Comparison of ENCODE assay signal across 8 mouse cellular contexts in genomic region chr7:68357407-68357806, GRCm38 (mm10).
DNase-seq lines count a peak whose midpoint lies in the region; ATAC-seq and TF ChIP-seq lines count a peak whose summit lies in the region.

No protein-coding gene starts in this region.

- TF ChIP-seq POLR2A in liver, adult 2 months (IDR thresholded peaks at IDR 0.05; ENCODE audit: extremely low read depth, insufficient read depth, low read length): no peak
- TF ChIP-seq POLR2A in cortical plate, adult 2 months (IDR thresholded peaks at IDR 0.05; ENCODE audit: extremely low read depth, insufficient read depth, low read length): no peak

- intact Hi-C loops in heart, postnatal 10 days (cut with DNase I): loop anchor here (1.0 to 5.0 kb wide), 5 partner anchors 50 to 569 kb away; no protein-coding TSS in a partner anchor

- peak; percentile 45 for DNase-seq in liver, adult 2 months (ENCODE audit: extremely low read depth, low read depth, low spot score)
- DNase-seq in liver, embryonic 11.5 days (ENCODE audit: low spot score): no peak
- peak; percentile 66 to 74 for DNase-seq in heart, postnatal 10 days
- DNase-seq in layer of hippocampus, postnatal 10 days (ENCODE audit: low spot score in 2 of 2): peak; percentile 67 to 72
- peak; percentile 76 for DNase-seq in mesoderm, embryonic 11.5 days (ENCODE audit: low read depth, low spot score)
- peak; percentile 69 for DNase-seq in thymus, postnatal 0 days (ENCODE audit: low spot score)

- no peak overlapping the region for H3K4me3 ChIP-seq in liver, adult 2 months (ENCODE audit: insufficient read depth, low read depth, low read length)
- H3K4me3 ChIP-seq in liver, embryonic 11.5 days (ENCODE audit: low read depth, low read length): no peak overlapping the region
- no peak overlapping the region for H3K4me3 ChIP-seq in cortical plate, adult 2 months (ENCODE audit: insufficient read depth, low read length)

- H3K4me1 ChIP-seq in liver, adult 2 months (ENCODE audit: control insufficient read depth, insufficient read depth, low read length): no peaks in the 10 kb centered on the region
- no peaks in the 10 kb centered on the region for H3K4me1 ChIP-seq in liver, embryonic 11.5 days (replicated peaks; ENCODE audit: control insufficient read depth, insufficient read depth, low read length)
- H3K4me1 ChIP-seq in cortical plate, adult 2 months (ENCODE audit: control insufficient read depth, insufficient read depth, low read length): no peaks in the 10 kb centered on the region

- H3K9me3 ChIP-seq in liver, embryonic 11.5 days (ENCODE audit: control insufficient read depth, low read length): no peaks in the 10 kb centered on the region

- H3K4me2 ChIP-seq in liver, embryonic 11.5 days: no peak overlapping the region

- H3K27me3 ChIP-seq in liver, adult 2 months (ENCODE audit: control insufficient read depth, insufficient read depth, low read length): no peaks in the 10 kb centered on the region
- no peaks in the 10 kb centered on the region for H3K27me3 ChIP-seq in liver, embryonic 11.5 days (replicated peaks; ENCODE audit: control insufficient read depth, insufficient read depth, low read length)

- H3K9ac ChIP-seq in liver, adult 2 months (ENCODE audit: low read depth, low read length): no peak overlapping the region
- no peak overlapping the region for H3K9ac ChIP-seq in liver, embryonic 11.5 days (ENCODE audit: low read depth, low read length)

- TF ChIP-seq CTCF in liver, adult 2 months (IDR thresholded peaks at IDR 0.05; ENCODE audit: low read depth, low read length): peak; percentile 61
- peak; percentile 84 for TF ChIP-seq CTCF in cortical plate, adult 2 months (IDR thresholded peaks at IDR 0.05; ENCODE audit: extremely low read depth, insufficient read depth, low read length)

- 34% methylated on average over 7 of the region's 7 CpGs for WGBS in liver, adult 2 months
- WGBS in liver, embryonic 11.5 days: 25% methylated on average over 7 of the region's 7 CpGs

- H3K36me3 ChIP-seq in liver, adult 2 months (ENCODE audit: control insufficient read depth, insufficient read depth, low read length): peaks cover 30% of the 10 kb centered on the region
- H3K36me3 ChIP-seq in liver, embryonic 11.5 days (ENCODE audit: control insufficient read depth, insufficient read depth, low read length): no peaks in the 10 kb centered on the region

- H3K79me2 ChIP-seq in liver, adult 2 months (ENCODE audit: control insufficient read depth, insufficient read depth, low read length): no peaks in the 10 kb centered on the region

- no peak for ATAC-seq in liver, embryonic 11.5 days (replicated peaks; ENCODE audit: low FRiP score)
- ATAC-seq in activated CD4-positive, CD25-positive, alpha-beta regulatory T cell, adult 4 months: peak; percentile 69

- no peak overlapping the region for H3K27ac ChIP-seq in liver, adult 2 months (replicated peaks; ENCODE audit: insufficient read depth, low read depth, low read length)
- H3K27ac ChIP-seq in liver, embryonic 11.5 days (ENCODE audit: low read depth, low read length): no peak overlapping the region
- no peak overlapping the region for H3K27ac ChIP-seq in cortical plate, adult 2 months (ENCODE audit: insufficient read depth, low read length)
